Mouse (Mus musculus) liver, adult 2 months (tissue): ENCODE data around the gene Pla2g2c.

Source experiments
- CTCF ChIP-seq: fragments of 200-500 bp; IDR thresholded peaks from 2 replicates; pipeline ENCODE4 v1.5.1; 2011; ENCODE audit warnings: low read depth, low read length, control low read depth
- POLR2A ChIP-seq: fragments of 200-500 bp; IDR thresholded peaks from 2 replicates; pipeline ENCODE4 v1.6.1; 2011; ENCODE audit warnings: low read length, control low read depth; ENCODE audit not compliant: insufficient read depth; ENCODE audit errors: extremely low read depth

DNA sequence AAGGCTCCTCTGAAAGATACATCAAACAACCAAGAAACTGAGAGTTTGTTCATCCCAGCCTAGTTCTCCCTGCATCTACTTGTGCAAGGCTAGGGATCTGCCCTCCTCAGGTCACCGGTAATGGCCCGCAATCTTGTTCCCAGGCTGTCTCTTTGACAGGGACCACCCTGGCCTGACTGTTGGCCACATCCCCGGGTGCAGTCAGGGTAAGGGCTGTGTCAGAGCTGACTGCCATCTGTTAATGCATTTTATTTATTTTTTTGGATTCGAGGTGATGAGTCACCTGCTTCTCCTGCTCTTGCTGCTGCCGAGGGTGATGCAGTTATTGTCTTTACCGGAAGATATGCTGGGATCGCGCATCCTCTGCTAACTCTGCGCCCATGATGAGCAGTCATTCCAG lies 7.9 kb upstream of the Pla2g2c start:
- TF ChIP-seq CTCF (no peak), POLR2A (no peak)
